In the genomic region with DNA sequence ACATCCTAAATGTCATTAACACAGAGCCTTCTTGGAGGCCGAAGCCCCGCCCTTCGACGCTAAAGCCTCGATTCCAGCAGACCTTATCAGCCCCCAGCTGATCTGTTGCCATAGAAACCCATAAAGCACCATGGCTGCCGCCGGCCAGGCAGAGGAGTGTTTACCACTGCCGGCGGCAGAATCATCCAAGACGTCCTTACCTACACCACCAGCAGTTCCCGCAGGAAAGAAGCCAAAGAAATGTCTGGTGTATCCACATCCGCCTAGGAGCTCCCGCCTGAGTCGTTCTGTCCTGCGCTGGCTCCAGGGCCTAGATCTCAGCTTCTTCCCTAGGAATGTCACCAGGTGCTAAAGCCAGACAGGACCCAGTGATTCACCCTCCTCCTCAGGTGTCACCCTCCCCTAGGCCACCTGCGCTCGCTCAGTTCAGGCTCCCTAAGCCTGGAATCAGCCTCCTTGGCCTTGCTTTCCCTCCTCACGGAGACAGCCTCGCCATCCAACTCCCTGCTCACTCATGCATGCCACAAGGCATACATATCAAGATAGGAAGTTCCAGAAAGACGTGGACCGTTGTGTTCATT, we compare ENCODE assay signal across 7 mouse cellular contexts. TPM values are rescaled to one million over a fixed set of nuclear protein-coding genes. Genes with fewer than 3 reads are reported as not detected.
A peak's percentile ranks its signal among the peaks of the same experiment; 100 is the strongest.
DNase-seq lines count a peak whose midpoint lies in the region; ATAC-seq lines count a peak whose summit lies in the region.

A gene (plus strand): TSS at position 111 of the 581 bp plus-strand sequence.

- 0 out of 2 replicates have a peak, but pooled peaks cover 2% of the 10 kb centered on the region for H3K4me1 ChIP-seq in forebrain, embryonic 11.5 days (replicated peaks; ENCODE audit: control insufficient read depth, insufficient read depth, low read length)
- peaks cover 6% of the 10 kb centered on the region for H3K4me1 ChIP-seq in hindbrain, embryonic 16.5 days (ENCODE audit: control insufficient read depth, insufficient read depth, low read depth, low read length)
- H3K4me1 ChIP-seq in limb, embryonic 13.5 days, result peaks cover 6% of the 10 kb centered on the region
- peaks cover 6% of the 10 kb centered on the region for H3K4me1 ChIP-seq in neural tube, embryonic 12.5 days

- peak within 1 kb of the TSS; percentile 63 for H3K4me2 ChIP-seq in forebrain, embryonic 11.5 days (ENCODE audit: low read depth, low read length, severe bottlenecking)
- H3K4me2 ChIP-seq in hindbrain, embryonic 16.5 days (ENCODE audit: low read length), result peak within 1 kb of the TSS; percentile 70
- H3K4me2 ChIP-seq in limb, embryonic 13.5 days (replicated peaks), result peak within 1 kb of the TSS; percentile 66
- H3K4me2 ChIP-seq in neural tube, embryonic 12.5 days (replicated peaks), result peak within 1 kb of the TSS; percentile 73

- 7% methylated on average over 21 of the region's 21 CpGs for WGBS in forebrain, embryonic 11.5 days
- 4% methylated on average over 21 of the region's 21 CpGs for WGBS in hindbrain, embryonic 16.5 days
- 8% methylated on average over 21 of the region's 21 CpGs for WGBS in limb, embryonic 13.5 days
- 6% methylated on average over 21 of the region's 21 CpGs for WGBS in neural tube, embryonic 12.5 days

- H3K27me3 ChIP-seq in forebrain, embryonic 11.5 days (ENCODE audit: control insufficient read depth, insufficient read depth, low read length), result no peaks in the 10 kb centered on the region
- H3K27me3 ChIP-seq in hindbrain, embryonic 16.5 days (replicated peaks; ENCODE audit: control insufficient read depth, insufficient read depth, low read length), result no peaks in the 10 kb centered on the region
- H3K27me3 ChIP-seq in limb, embryonic 13.5 days, result no peaks in the 10 kb centered on the region
- H3K27me3 ChIP-seq in neural tube, embryonic 12.5 days (replicated peaks), result no peaks in the 10 kb centered on the region

- peak within 1 kb of the TSS; percentile 26 for H3K4me3 ChIP-seq in forebrain, embryonic 11.5 days (ENCODE audit: low read depth, low read length)
- peak within 1 kb of the TSS; percentile 37 for H3K4me3 ChIP-seq in hindbrain, embryonic 16.5 days (ENCODE audit: low read length)
- H3K4me3 ChIP-seq in limb, embryonic 13.5 days, result peak within 1 kb of the TSS; percentile 32
- H3K4me3 ChIP-seq in neural tube, embryonic 12.5 days, result peak within 1 kb of the TSS; percentile 27

- H3K36me3 ChIP-seq in forebrain, embryonic 11.5 days (ENCODE audit: control insufficient read depth, insufficient read depth, low read length), result no peaks in the 10 kb centered on the region
- no peaks in the 10 kb centered on the region for H3K36me3 ChIP-seq in hindbrain, embryonic 16.5 days (ENCODE audit: control insufficient read depth, insufficient read depth, low read length)
- no peaks in the 10 kb centered on the region for H3K36me3 ChIP-seq in limb, embryonic 13.5 days
- H3K36me3 ChIP-seq in neural tube, embryonic 12.5 days, result no peaks in the 10 kb centered on the region

- DNase-seq in Muller cell, postnatal 12 days (ENCODE audit: inconsistent ontology term), result peak; percentile 40
- DNase-seq in adrenal gland, postnatal 36 days, result peak; percentile 75 to 78
- peak; percentile 73 for DNase-seq in forebrain, embryonic 11.5 days (ENCODE audit: low spot score)
- no peak for DNase-seq in natural killer cell, adult 2 months (ENCODE audit: low spot score in 2 of 2)

- no peaks in the 10 kb centered on the region for H3K9me3 ChIP-seq in forebrain, embryonic 11.5 days (ENCODE audit: control insufficient read depth, low read length)
- H3K9me3 ChIP-seq in hindbrain, embryonic 16.5 days (ENCODE audit: control insufficient read depth, low read length), result no peaks in the 10 kb centered on the region
- H3K9me3 ChIP-seq in limb, embryonic 13.5 days, result no peaks in the 10 kb centered on the region
- H3K9me3 ChIP-seq in neural tube, embryonic 12.5 days, result no peaks in the 10 kb centered on the region

- peak within 1 kb of the TSS; percentile 9; the same call in 1 of the 2 replicates for H3K9ac ChIP-seq in forebrain, embryonic 11.5 days (ENCODE audit: low read length)
- H3K9ac ChIP-seq in hindbrain, embryonic 16.5 days (ENCODE audit: low read depth, low read length), result peak within 1 kb of the TSS; percentile 63
- H3K9ac ChIP-seq in limb, embryonic 13.5 days, result peak within 1 kb of the TSS; percentile 45; the same call in 1 of the 2 replicates
- H3K9ac ChIP-seq in neural tube, embryonic 12.5 days, result peak within 1 kb of the TSS; percentile 35; the same call in 1 of the 2 replicates

- no peak within 1 kb of the TSS for H3K27ac ChIP-seq in forebrain, embryonic 11.5 days (ENCODE audit: low read depth, low read length)
- peak within 1 kb of the TSS; percentile 67 for H3K27ac ChIP-seq in hindbrain, embryonic 16.5 days (ENCODE audit: low read depth, low read length)
- H3K27ac ChIP-seq in limb, embryonic 13.5 days, result no peak within 1 kb of the TSS
- no peak within 1 kb of the TSS for H3K27ac ChIP-seq in neural tube, embryonic 12.5 days

- ATAC-seq in forebrain, embryonic 11.5 days (replicated peaks; ENCODE audit: low FRiP score), result peak; percentile 94
- ATAC-seq in hindbrain, embryonic 16.5 days, result peak; percentile 94
- peak; percentile 66 for ATAC-seq in limb, embryonic 13.5 days (ENCODE audit: low FRiP score, low read depth)
- peak; percentile 96 for ATAC-seq in neural tube, embryonic 12.5 days (ENCODE audit: low FRiP score, low read depth)

RNA-seq across cellular contexts. Expression of the gene that starts here (rescaled TPM):
- under 1 TPM in 1 of 2 experiments, not detected in 1; 0.26 TPM for total RNA-seq in adrenal gland, postnatal 36 days (2021)
- polyA plus RNA-seq in forebrain, embryonic 11.5 days (2014; fragmentation: Nextera tagmentation; extraction: Ambion mirVana), result not detected in 2 replicates
- 0.24 TPM in 1 of 2 replicates, not detected in the other for polyA plus RNA-seq in hindbrain, embryonic 16.5 days (2015; fragmentation: Nextera tagmentation; extraction: Ambion mirVana)
- not detected in 2 replicates for polyA plus RNA-seq in limb, embryonic 13.5 days (2015; fragmentation: Nextera tagmentation; extraction: Ambion mirVana)
- polyA plus RNA-seq in neural tube, embryonic 12.5 days (2016; fragmentation: Nextera tagmentation; extraction: Ambion mirVana), result not detected in 2 replicates

Comparison
In these comparisons a context has a peak if more than half of its experiments do, and no peak if none do; other contexts are left out.
1. Peak in DNase-seq in adrenal gland, postnatal 36 days; RNA of the gene not detected or under 1 TPM.
2. Peak in DNase-seq, ATAC-seq, H3K4me3 ChIP-seq, H3K9ac ChIP-seq and H3K4me2 ChIP-seq in forebrain, embryonic 11.5 days; RNA of the gene not detected or under 1 TPM.
3. Peak in ATAC-seq, H3K4me3 ChIP-seq, H3K27ac ChIP-seq, H3K9ac ChIP-seq and H3K4me2 ChIP-seq in hindbrain, embryonic 16.5 days; RNA of the gene not detected or under 1 TPM.
4. Peak in ATAC-seq, H3K4me3 ChIP-seq, H3K9ac ChIP-seq and H3K4me2 ChIP-seq in limb, embryonic 13.5 days; RNA of the gene not detected or under 1 TPM.
5. Peak in ATAC-seq, H3K4me3 ChIP-seq, H3K9ac ChIP-seq and H3K4me2 ChIP-seq in neural tube, embryonic 12.5 days; RNA of the gene not detected or under 1 TPM.
6. H3K9ac ChIP-seq: peak in every context shown above with its lines; median percentile 63 in hindbrain, embryonic 16.5 days; 45 in limb, embryonic 13.5 days; 35 in neural tube, embryonic 12.5 days; 9 in forebrain, embryonic 11.5 days.